Mouse (Mus musculus) C2C12 (cell line): ENCODE data around the gene Fez2.

Source experiments
- CEBPB ChIP-seq: IDR thresholded peaks from one replicate; pipeline ENCODE4 v1.6.1; 2011; ENCODE audit warnings: low read depth, mild to moderate bottlenecking, control low read depth, moderate library complexity
- CTCF ChIP-seq: IDR thresholded peaks from one replicate; pipeline ENCODE4 v1.5.1; 2011; ENCODE audit not compliant: control insufficient read depth, insufficient read depth, insufficient read length
- MAX ChIP-seq: IDR thresholded peaks from one replicate; pipeline ENCODE4 v1.6.1; 2011; ENCODE audit warnings: mild to moderate bottlenecking, control low read depth
- MYOD1 ChIP-seq: IDR thresholded peaks from one replicate; pipeline ENCODE4 v1.6.1; 2011; ENCODE audit warnings: low read depth; ENCODE audit not compliant: control insufficient read depth, insufficient read length
- MYOG ChIP-seq: IDR thresholded peaks from one replicate; pipeline ENCODE4 v1.6.1; 2011; ENCODE audit not compliant: control insufficient read depth, insufficient read length; ENCODE audit errors: extremely low read depth
- USF1 ChIP-seq: IDR thresholded peaks from one replicate; pipeline ENCODE4 v1.6.1; 2011; ENCODE audit warnings: low read depth, mild to moderate bottlenecking, control low read depth, moderate library complexity

DNA sequence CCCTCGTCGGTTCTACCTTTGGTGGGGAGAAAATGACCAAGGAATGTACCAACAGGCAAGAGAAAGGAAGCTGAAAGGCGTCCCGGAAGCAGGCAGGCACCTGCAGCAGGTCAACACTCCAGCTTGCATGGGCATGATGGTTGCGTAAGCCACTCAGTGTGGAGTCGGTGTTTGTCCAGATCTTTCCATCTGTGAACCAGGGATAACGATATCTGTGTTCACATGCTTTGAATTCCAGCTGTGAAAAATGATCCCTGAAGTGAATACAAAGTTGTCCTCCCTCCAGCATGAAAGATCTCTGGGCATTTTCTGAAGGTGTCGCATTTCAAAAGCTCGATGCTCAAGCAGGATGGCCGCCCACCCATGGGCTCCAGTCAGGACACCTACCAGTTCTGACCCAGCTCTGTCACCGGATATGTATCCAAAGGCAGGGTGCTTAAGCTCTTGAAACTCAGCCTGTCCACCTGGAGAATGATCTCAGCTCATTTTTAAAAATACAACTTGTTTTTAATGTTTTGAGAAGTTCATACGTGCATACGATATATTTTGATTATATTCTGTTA lies 31.8 kb upstream of the Fez2 start:
- no peak for TF ChIP-seq CTCF
- TF ChIP-seq MAX: no peak
- TF ChIP-seq USF1: no peak
- TF ChIP-seq MYOD1: no peak
- TF ChIP-seq CEBPB: peak; percentile 65
- TF ChIP-seq MYOG: no peak
